Mouse (Mus musculus) lung, postnatal 0 days (tissue): Measurements from ENCODE around the gene Mroh2a. TPM values are rescaled to one million over a fixed set of nuclear protein-coding genes. Genes with fewer than 3 reads are reported as not detected.

Experiments
- ATAC-seq: fragments of 200-750 bp; cut with Nextera tagmentation; 2 replicates; pipeline ENCODE4 v1.8.0; 2017; ENCODE audit warnings: moderate library complexity
- DNase-seq: peaks from one replicate; pipeline ENCODE4 v3.0.0-alpha.2; 2016; ENCODE audit warnings: low spot score
- H3K27ac ChIP-seq: fragments of 300-500 bp; sonication (generic); 2 replicates; pipeline ENCODE4 v1.5.1; 2014; ENCODE audit warnings: antibody characterized with exemption, mild to moderate bottlenecking, low read length, mixed read lengths
- H3K27me3 ChIP-seq: fragments of 300-500 bp; sonication (generic); replicated peaks from 2 replicates; pipeline ENCODE4 v1.6.1; 2014; ENCODE audit warnings: low read length, mixed read lengths; ENCODE audit not compliant: insufficient read depth
- H3K36me3 ChIP-seq: fragments of 300-500 bp; sonication (generic); 2 replicates; pipeline ENCODE4 v1.6.1; 2014; ENCODE audit warnings: low read length, mixed read lengths; ENCODE audit not compliant: insufficient read depth
- H3K4me1 ChIP-seq: fragments of 300-500 bp; sonication (generic); 2 replicates; pipeline ENCODE4 v1.6.1; 2014; ENCODE audit warnings: antibody characterized with exemption, low read depth, low read length, mixed read lengths; ENCODE audit not compliant: insufficient read depth
- H3K4me2 ChIP-seq: fragments of 300-500 bp; sonication (generic); replicated peaks from 2 replicates; pipeline ENCODE4 v1.6.1; 2014; ENCODE audit warnings: low read depth, mild to moderate bottlenecking, low read length, moderate library complexity, mixed read lengths
- H3K4me3 ChIP-seq: fragments of 300-500 bp; sonication (generic); 2 replicates; pipeline ENCODE4 v1.5.1; 2014; ENCODE audit warnings: low read depth, low read length
- H3K9ac ChIP-seq: fragments of 300-500 bp; sonication (generic); replicated peaks from 2 replicates; pipeline ENCODE4 v1.6.1; 2014; ENCODE audit warnings: low read depth, mild to moderate bottlenecking
- H3K9me3 ChIP-seq: fragments of 300-500 bp; sonication (generic); 2 replicates; pipeline ENCODE4 v1.6.1; 2016; ENCODE audit warnings: low read length, mixed read lengths
- CTCF ChIP-seq: IDR thresholded peaks from 2 replicates; pipeline ENCODE4 v1.5.1; 2016; ENCODE audit warnings: antibody characterized with exemption, mild to moderate bottlenecking
- EP300 ChIP-seq: IDR thresholded peaks from 2 replicates; pipeline ENCODE4 v1.6.1; 2016; ENCODE audit warnings: antibody characterized with exemption, mild to moderate bottlenecking, control low read depth
- WGBS: fragments of 180-500 bp; shearing (Covaris S2); extraction: QIAGEN DNeasy Blood & Tissue Kit; methylation state at CpG from one replicate; pipeline ENCODE4 v1.1.7; 2014; 5-methylcytosine and 5-hydroxymethylcytosine counted together
- polyA plus RNA-seq: library from polyadenylated mRNA; unstranded; fragments of >200 nt; fragmentation: Nextera tagmentation; extraction: Ambion mirVana; gene quantifications from 2 replicates; pipeline ENCODE4 v1.2.1, GENCODE M21; 2015

Mroh2a gene
- polyA plus RNA-seq, 1 experiment from 2014 or later: 0.43 TPM

DNA sequence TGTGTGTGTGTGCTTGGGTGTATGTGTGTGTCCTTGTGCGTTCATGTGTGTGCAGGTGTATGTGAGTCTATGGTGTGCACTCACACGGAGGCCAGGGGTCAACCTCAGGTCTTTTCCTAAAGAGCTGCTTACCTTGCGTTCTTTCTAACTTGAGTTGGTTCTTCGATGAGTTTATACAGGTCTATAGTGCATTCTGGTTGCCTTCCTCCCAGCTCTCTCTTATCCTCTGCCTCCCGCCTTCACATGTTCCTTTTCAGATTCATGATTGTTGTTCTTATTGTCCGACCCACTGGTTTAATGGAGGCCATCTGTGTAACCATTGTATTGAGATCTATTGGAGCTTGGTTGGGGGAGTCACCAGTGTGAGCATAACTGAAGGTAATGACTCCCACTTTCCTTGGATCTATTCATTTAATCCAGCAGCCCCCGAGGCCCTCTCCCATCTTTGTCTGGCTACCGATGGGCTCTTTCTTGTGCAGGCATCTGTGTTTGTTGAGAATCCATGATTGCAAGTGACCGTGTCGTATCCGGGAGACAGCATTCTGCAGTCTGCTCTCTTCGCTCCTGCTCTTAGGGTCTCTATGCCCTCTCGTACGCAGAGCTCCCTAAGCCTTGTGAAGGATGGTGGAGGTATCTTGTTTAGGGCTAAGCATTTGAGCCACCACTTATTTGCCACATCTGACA lies 75.4 kb downstream of the Mroh2a start:
- DNase-seq (peak; percentile 7), ATAC-seq (no peak)
- no peak overlapping the region for H3K9ac ChIP-seq
- no peaks in the 10 kb centered on the region for H3K36me3 ChIP-seq
- TF ChIP-seq CTCF (no peak), EP300 (no peak)
- H3K27me3 ChIP-seq: no peaks in the 10 kb centered on the region
- no peak overlapping the region for H3K27ac ChIP-seq
- H3K9me3 ChIP-seq: peaks cover 53% of the 10 kb centered on the region
- H3K4me1 ChIP-seq: no peaks in the 10 kb centered on the region
- 62% methylated on average over 14 of the region's 14 CpGs for WGBS
- H3K4me2 ChIP-seq: no peak overlapping the region
- H3K4me3 ChIP-seq: no peak overlapping the region

DNA sequence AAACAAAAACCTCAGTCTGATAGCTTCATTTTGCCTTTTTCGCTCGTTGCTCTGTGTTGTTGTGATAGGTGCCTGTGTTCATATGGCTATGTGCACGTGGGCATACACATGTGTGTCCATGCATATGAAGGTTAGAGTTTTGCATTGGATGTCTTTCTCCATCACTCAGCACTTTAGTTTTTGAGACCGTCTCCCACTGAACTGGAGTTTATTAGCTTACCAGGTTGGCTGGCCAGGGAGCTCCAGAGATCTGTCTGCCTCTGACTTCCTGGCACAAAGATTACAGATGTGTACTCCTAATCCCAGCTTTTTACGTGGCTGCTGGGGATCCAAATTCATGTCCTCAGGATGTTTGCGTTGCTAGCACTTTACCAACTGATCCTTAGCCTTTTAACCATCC lies 77.0 kb downstream of the Mroh2a start:
- H3K27me3 ChIP-seq: no peaks in the 10 kb centered on the region
- H3K9ac ChIP-seq: no peak overlapping the region
- no peak for DNase-seq
- peaks cover 43% of the 10 kb centered on the region for H3K9me3 ChIP-seq
- H3K4me1 ChIP-seq: no peaks in the 10 kb centered on the region
- 58% methylated on average over 6 of the region's 6 CpGs for WGBS
- H3K4me2 ChIP-seq: no peak overlapping the region
- no peak overlapping the region for H3K27ac ChIP-seq
- TF ChIP-seq EP300 (no peak), CTCF (no peak)
- ATAC-seq: no peak
- H3K36me3 ChIP-seq: no peaks in the 10 kb centered on the region
- no peak overlapping the region for H3K4me3 ChIP-seq

DNA sequence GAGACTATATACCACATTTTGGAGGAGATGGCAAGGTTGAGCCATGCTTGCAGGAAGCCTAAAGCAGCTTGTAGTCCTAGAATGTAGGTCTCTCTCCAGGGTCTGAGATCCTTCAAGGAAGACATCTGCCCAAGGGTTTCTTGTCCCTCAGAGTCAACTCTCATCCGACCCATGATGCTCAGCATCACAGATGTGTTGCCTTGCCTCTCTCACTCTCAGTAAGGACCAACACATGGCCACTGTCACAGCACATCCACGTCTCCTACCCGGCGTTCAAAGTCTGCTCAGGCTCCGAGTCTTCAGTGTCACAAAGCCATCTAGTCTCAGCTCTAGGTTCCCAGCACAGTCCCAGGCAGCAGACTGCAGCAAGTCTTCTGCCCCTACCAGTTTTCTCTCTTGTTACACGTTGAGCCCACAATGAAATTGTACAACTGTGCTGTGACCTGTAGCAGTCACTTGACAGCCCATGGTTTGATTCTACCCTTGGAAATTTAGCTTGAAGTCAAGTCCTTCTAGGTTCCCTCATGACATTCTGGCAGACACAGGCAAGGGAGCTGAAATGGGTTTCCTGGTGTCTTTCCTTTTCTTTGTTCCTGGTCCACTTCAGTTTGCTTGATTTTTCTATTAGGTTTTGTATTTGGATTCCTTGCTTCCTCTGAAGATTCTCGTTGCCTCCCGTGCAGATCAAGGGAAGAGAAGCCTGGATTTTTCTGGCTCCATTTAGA lies 77.6 kb downstream of the Mroh2a start:
- Histone ChIP-seq H3K27me3 (no peaks in the 10 kb centered on the region), H3K9me3 (peaks cover 37% of the 10 kb centered on the region), H3K27ac (no peak overlapping the region), H3K4me3 (no peak overlapping the region), H3K36me3 (no peaks in the 10 kb centered on the region), H3K4me2 (no peak overlapping the region), H3K9ac (no peak overlapping the region), H3K4me1 (no peaks in the 10 kb centered on the region)
- WGBS: 54% methylated on average over 8 of the region's 8 CpGs
- peak; percentile 12 for DNase-seq
- ATAC-seq: no peak
- TF ChIP-seq CTCF (no peak), EP300 (no peak)

DNA sequence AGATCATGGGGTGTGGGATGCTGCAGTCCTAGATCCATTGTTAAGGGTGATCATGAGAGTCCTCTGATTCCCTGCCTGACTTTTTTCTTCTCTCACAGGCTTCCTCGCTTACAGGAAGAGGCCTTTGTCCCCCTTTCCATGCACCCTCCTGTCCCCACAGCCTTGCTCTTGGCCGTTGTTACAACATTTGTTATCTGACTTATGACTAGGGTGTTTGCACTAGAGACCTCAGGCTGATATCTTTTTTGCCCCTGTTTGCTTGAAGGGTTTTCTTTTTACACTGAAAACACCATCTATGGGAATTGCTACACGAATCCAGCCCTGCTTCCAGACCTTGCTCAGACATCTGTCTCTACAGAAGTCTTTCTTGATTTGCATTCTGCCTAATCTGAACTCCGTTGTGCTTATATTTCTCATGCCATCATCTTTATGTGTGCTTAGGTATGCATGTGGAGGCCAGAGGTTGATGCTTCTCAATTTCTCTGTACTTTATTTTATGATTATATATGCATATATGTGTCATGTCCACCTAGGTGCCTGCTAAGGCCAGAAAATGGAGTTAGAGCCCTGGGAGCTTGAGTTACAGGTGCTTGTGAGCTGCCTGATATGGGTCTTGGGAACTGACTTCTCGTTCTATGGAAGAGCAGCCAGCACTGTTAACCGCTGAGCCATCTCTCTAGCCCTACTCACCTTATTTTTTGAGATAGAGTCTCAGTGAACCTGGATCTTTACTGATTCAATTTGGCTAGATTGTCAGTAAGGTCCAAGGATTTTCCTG lies 78.4 kb downstream of the Mroh2a start:
- Histone ChIP-seq H3K4me1 (no peaks in the 10 kb centered on the region), H3K27me3 (no peaks in the 10 kb centered on the region), H3K27ac (no peak overlapping the region), H3K4me3 (no peak overlapping the region), H3K4me2 (no peak overlapping the region), H3K9ac (no peak overlapping the region), H3K36me3 (no peaks in the 10 kb centered on the region), H3K9me3 (peaks cover 32% of the 10 kb centered on the region)
- TF ChIP-seq EP300: no peak
- no peak for TF ChIP-seq CTCF
- WGBS: 38% methylated on average over 6 of the region's 6 CpGs
- ATAC-seq (no peak), DNase-seq (no peak)

DNA sequence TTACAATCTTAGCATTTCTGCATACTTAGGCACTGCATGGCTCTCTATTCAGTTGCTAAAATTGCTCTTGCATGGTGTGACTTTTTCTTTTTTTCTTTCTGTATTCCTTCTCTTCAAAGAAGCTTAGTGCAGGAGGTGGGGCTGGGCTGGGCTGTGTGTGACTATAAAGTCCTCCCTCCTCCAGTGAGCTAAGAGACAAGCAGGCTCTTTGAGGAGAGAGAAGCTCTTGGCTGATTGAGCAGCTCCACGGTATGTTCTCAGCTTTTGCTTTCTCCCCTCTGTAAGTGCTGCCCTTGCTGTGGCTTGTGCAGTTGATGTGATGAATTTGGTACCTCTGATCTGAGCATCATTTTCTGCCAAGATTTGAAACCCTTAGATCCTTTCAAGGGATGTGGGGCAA lies 79.8 kb downstream of the Mroh2a start:
- no peak overlapping the region for H3K4me3 ChIP-seq

DNA sequence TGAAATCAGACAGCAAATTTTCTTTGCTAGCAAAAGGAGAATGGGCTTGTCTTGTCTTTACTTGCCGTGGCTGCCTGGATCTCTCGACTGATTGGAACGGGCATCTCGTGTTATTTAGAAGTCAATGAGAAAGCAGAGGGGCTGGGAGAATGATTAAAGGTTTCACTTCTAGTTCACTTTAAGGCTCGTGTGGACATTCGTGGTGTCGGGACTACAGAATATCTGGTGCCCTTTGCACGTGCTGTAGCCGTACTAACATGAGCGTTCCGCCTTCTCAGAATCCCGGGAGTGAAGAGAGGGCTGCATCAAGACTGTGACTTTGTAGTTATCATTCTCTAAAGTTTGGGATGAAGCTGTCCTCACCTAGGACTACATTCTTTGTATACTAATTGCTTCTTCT lies 80.4 kb downstream of the Mroh2a start:
- TF ChIP-seq CTCF: no peak
- no peak for TF ChIP-seq EP300
- WGBS: 64% methylated on average over 12 of the region's 12 CpGs
- no peaks in the 10 kb centered on the region for H3K36me3 ChIP-seq
- no peak overlapping the region for H3K4me2 ChIP-seq
- H3K4me3 ChIP-seq: no peak overlapping the region
- no peaks in the 10 kb centered on the region for H3K27me3 ChIP-seq
- ATAC-seq: no peak
- no peak overlapping the region for H3K9ac ChIP-seq
- H3K4me1 ChIP-seq: no peaks in the 10 kb centered on the region
- peaks cover 30% of the 10 kb centered on the region for H3K9me3 ChIP-seq
- no peak overlapping the region for H3K27ac ChIP-seq
- no peak for DNase-seq

More for the DNA sequence above, 79.8 kb downstream of the Mroh2a start:
- no peak for TF ChIP-seq EP300
- TF ChIP-seq CTCF: no peak
- H3K4me2 ChIP-seq: no peak overlapping the region
- H3K4me1 ChIP-seq: no peaks in the 10 kb centered on the region
- no peak for ATAC-seq
- H3K9ac ChIP-seq: no peak overlapping the region
- H3K36me3 ChIP-seq: no peaks in the 10 kb centered on the region
- no peak overlapping the region for H3K27ac ChIP-seq
- peaks cover 30% of the 10 kb centered on the region for H3K9me3 ChIP-seq
- no peak for DNase-seq
- 59% methylated on average over 1 of the region's 1 CpGs for WGBS
- H3K27me3 ChIP-seq: no peaks in the 10 kb centered on the region
